8 mouse cellular contexts compared by ENCODE assay signal in genomic region chr1:180215044-180215443, GRCm38 (mm10). TPM values are rescaled to one million over a fixed set of nuclear protein-coding genes. Genes with fewer than 3 reads are reported as not detected.
A peak's percentile ranks its signal among the peaks of the same experiment; 100 is the strongest.
DNase-seq lines count a peak whose midpoint lies in the region; ATAC-seq and TF ChIP-seq lines count a peak whose summit lies in the region.

No protein-coding gene starts in this region.

- TF ChIP-seq POLR2A in cortical plate, adult 2 months (IDR thresholded peaks at IDR 0.05; ENCODE audit: extremely low read depth, insufficient read depth, low read length): no peak

- ATAC-seq in intestine, postnatal 0 days: peak; percentile 85
- peak; percentile 71; the same call in 1 of the 2 replicates for ATAC-seq in limb, embryonic 12.5 days (ENCODE audit: insufficient number of reproducible peaks, insufficient read depth, low FRiP score, low TSS enrichment, low read depth)
- peak; percentile 64 for ATAC-seq in midbrain, embryonic 14.5 days (ENCODE audit: low FRiP score, low TSS enrichment)

- H3K4me2 ChIP-seq in intestine, postnatal 0 days (replicated peaks; ENCODE audit: low read depth): no peak overlapping the region
- H3K4me2 ChIP-seq in limb, embryonic 12.5 days: no peak overlapping the region
- H3K4me2 ChIP-seq in midbrain, embryonic 14.5 days (ENCODE audit: low read length): no peak overlapping the region

- intact Hi-C loops in gastrocnemius, postnatal 14 days (cut with DNase I; ENCODE audit: low total_unique reads): loop anchor here (10.0 kb wide), 1 partner anchor 360 kb away; no protein-coding TSS in a partner anchor

- H3K4me1 ChIP-seq in cortical plate, adult 2 months (ENCODE audit: control insufficient read depth, insufficient read depth, low read length): no peaks in the 10 kb centered on the region
- peaks cover 8% of the 10 kb centered on the region; the same call in 1 of the 2 replicates for H3K4me1 ChIP-seq in intestine, postnatal 0 days (replicated peaks; ENCODE audit: control insufficient read depth, insufficient read depth, low read length)
- no peaks in the 10 kb centered on the region for H3K4me1 ChIP-seq in limb, embryonic 12.5 days (replicated peaks)
- no peaks in the 10 kb centered on the region for H3K4me1 ChIP-seq in midbrain, embryonic 14.5 days (ENCODE audit: control insufficient read depth, insufficient read depth, low read length)

- TF ChIP-seq CTCF in cortical plate, adult 2 months (IDR thresholded peaks at IDR 0.05; ENCODE audit: extremely low read depth, insufficient read depth, low read length): peak; percentile 96
- peak; percentile 98 for TF ChIP-seq CTCF in intestine, postnatal 0 days (IDR thresholded peaks at IDR 0.05; ENCODE audit: low read depth)

- H3K27me3 ChIP-seq in intestine, postnatal 0 days (replicated peaks; ENCODE audit: control insufficient read depth, insufficient read depth, low read length): no peaks in the 10 kb centered on the region
- H3K27me3 ChIP-seq in limb, embryonic 12.5 days: no peaks in the 10 kb centered on the region
- H3K27me3 ChIP-seq in midbrain, embryonic 14.5 days (ENCODE audit: control insufficient read depth, insufficient read depth, low read length): no peaks in the 10 kb centered on the region

- no peak overlapping the region for H3K27ac ChIP-seq in cortical plate, adult 2 months (ENCODE audit: insufficient read depth, low read length)
- H3K27ac ChIP-seq in intestine, postnatal 0 days (ENCODE audit: low read depth, low read length): no peak overlapping the region
- H3K27ac ChIP-seq in limb, embryonic 12.5 days: no peak overlapping the region
- H3K27ac ChIP-seq in midbrain, embryonic 14.5 days (replicated peaks; ENCODE audit: low read depth, low read length): no peak overlapping the region

- no peak overlapping the region for H3K9ac ChIP-seq in intestine, postnatal 0 days (ENCODE audit: low read depth, low read length)
- H3K9ac ChIP-seq in limb, embryonic 12.5 days (replicated peaks): no peak overlapping the region
- no peak overlapping the region for H3K9ac ChIP-seq in midbrain, embryonic 14.5 days (replicated peaks; ENCODE audit: low read length)

- no peaks in the 10 kb centered on the region for H3K9me3 ChIP-seq in intestine, postnatal 0 days (ENCODE audit: control insufficient read depth)
- no peaks in the 10 kb centered on the region for H3K9me3 ChIP-seq in limb, embryonic 12.5 days
- H3K9me3 ChIP-seq in midbrain, embryonic 14.5 days (ENCODE audit: control insufficient read depth, low read length): no peaks in the 10 kb centered on the region

- H3K36me3 ChIP-seq in intestine, postnatal 0 days (ENCODE audit: control insufficient read depth, insufficient read depth): no peaks in the 10 kb centered on the region
- H3K36me3 ChIP-seq in limb, embryonic 12.5 days: no peaks in the 10 kb centered on the region
- H3K36me3 ChIP-seq in midbrain, embryonic 14.5 days (ENCODE audit: control insufficient read depth, insufficient read depth, low read length): no peaks in the 10 kb centered on the region

- DNase-seq in right cerebral cortex, adult 18-20 months: peak; percentile 49
- DNase-seq in right cerebral cortex, postnatal 36 days (ENCODE audit: low spot score in 2 of 2): no peak
- peak; percentile 60 for DNase-seq in gastrocnemius, postnatal 14 days
- peak; percentile 85 for DNase-seq in midbrain, embryonic 14.5 days
- DNase-seq in spleen, postnatal 14 days (ENCODE audit: low spot score in 2 of 2): peak; percentile 26 to 63

- 15% methylated on average over 4 of the region's 4 CpGs for WGBS in intestine, postnatal 0 days
- 26% methylated on average over 4 of the region's 4 CpGs for WGBS in limb, embryonic 12.5 days
- WGBS in midbrain, embryonic 14.5 days: 18% methylated on average over 4 of the region's 4 CpGs

- no peak overlapping the region for H3K4me3 ChIP-seq in cortical plate, adult 2 months (ENCODE audit: insufficient read depth, low read length)
- H3K4me3 ChIP-seq in intestine, postnatal 0 days (ENCODE audit: low read depth, low read length): no peak overlapping the region
- H3K4me3 ChIP-seq in limb, embryonic 12.5 days (replicated peaks): no peak overlapping the region
- no peak overlapping the region for H3K4me3 ChIP-seq in midbrain, embryonic 14.5 days (replicated peaks; ENCODE audit: low read depth, low read length)

RNA-seq across cellular contexts. Expression of gene Coq8a, which starts 15.6 kb away (rescaled TPM):
- 35.9 and 42.9 TPM in 2 replicates for polyA plus RNA-seq in cortical plate, adult 2 months (2012; rRNA removed)
- 100 to 1,000 TPM; 498 to 743 TPM for total RNA-seq in gastrocnemius, postnatal 14 days (2021)
- 28.6 and 29.7 TPM in 2 replicates for polyA plus RNA-seq in intestine, postnatal 0 days (2015; fragmentation: Nextera tagmentation; extraction: Ambion mirVana)
- polyA plus RNA-seq in limb, embryonic 12.5 days (2016; fragmentation: Nextera tagmentation; extraction: Ambion mirVana): 4.0 and 6.0 TPM in 2 replicates
- 2.0 and 2.1 TPM in 2 replicates for polyA plus RNA-seq in midbrain, embryonic 14.5 days (2014; fragmentation: Nextera tagmentation; extraction: Ambion mirVana)

RNA-seq across cellular contexts. Expression of gene Psen2, which starts 48.2 kb away (rescaled TPM):
- polyA plus RNA-seq in cortical plate, adult 2 months (2012; rRNA removed): 27.5 and 28.3 TPM in 2 replicates
- total RNA-seq in gastrocnemius, postnatal 14 days (2021): 10 to 100 TPM in 1 of 2 experiments, 1 to 10 TPM in 1; 10.0 to 10.3 TPM
- polyA plus RNA-seq in intestine, postnatal 0 days (2015; fragmentation: Nextera tagmentation; extraction: Ambion mirVana): 12.3 and 14.8 TPM in 2 replicates
- polyA plus RNA-seq in limb, embryonic 12.5 days (2016; fragmentation: Nextera tagmentation; extraction: Ambion mirVana): 10.3 and 10.7 TPM in 2 replicates
- polyA plus RNA-seq in midbrain, embryonic 14.5 days (2014; fragmentation: Nextera tagmentation; extraction: Ambion mirVana): 12.9 and 13.7 TPM in 2 replicates

Comparison
In these comparisons a context has a peak if more than half of its experiments do, and no peak if none do; other contexts are left out.
1. DNase-seq: peak in right cerebral cortex, adult 18-20 months (single experiment), gastrocnemius, postnatal 14 days (single experiment), midbrain, embryonic 14.5 days (single experiment) and spleen, postnatal 14 days (2 of 2); none in right cerebral cortex, postnatal 36 days (0 of 2).
2. Peak in every context shown above with its lines, with median percentiles within 50 percentile points of each other: ATAC-seq.